Mouse (Mus musculus): ENCODE results near the gene Rab3ip.

GRCm38 (mm10) chr10:116870819-116871218 lies 79.8 kb downstream of the Rab3ip start:
- TF ChIP-seq EP300 (IDR thresholded peaks at IDR 0.05; ENCODE audit: low read depth in 1 of 2, low read length in 2 of 2) (no peak), CTCF (IDR thresholded peaks at IDR 0.05 in 2 of 3, conservative IDR thresholded peaks at IDR 0.05 in 1 of 3; ENCODE audit: control insufficient read depth in 1 of 3, insufficient read depth in 1 of 3, low read depth in 2 of 3, low read length in 3 of 3, poor library complexity in 1 of 3, severe bottlenecking in 1 of 3) (no peak), SMC3 (IDR thresholded peaks at IDR 0.05; ENCODE audit: low read depth, low read length) (no peak), GATA1 (IDR thresholded peaks at IDR 0.05; ENCODE audit: low read depth, low read length) (no peak), TCF12 (IDR thresholded peaks at IDR 0.05; ENCODE audit: low read depth, low read length) (no peak), ZKSCAN1 (IDR thresholded peaks at IDR 0.05; ENCODE audit: low read depth, low read length) (no peak), TAL1 (IDR thresholded peaks at IDR 0.05; ENCODE audit: low read length) (no peak), E2F4 (IDR thresholded peaks at IDR 0.05; ENCODE audit: borderline replicate concordance, low read depth, low read length) (no peak), MAZ (IDR thresholded peaks at IDR 0.05; ENCODE audit: low read depth, low read length) (no peak)
